Mouse (Mus musculus): ENCODE results near the gene Atg16l1.

Atg16l1 gene

DNA sequence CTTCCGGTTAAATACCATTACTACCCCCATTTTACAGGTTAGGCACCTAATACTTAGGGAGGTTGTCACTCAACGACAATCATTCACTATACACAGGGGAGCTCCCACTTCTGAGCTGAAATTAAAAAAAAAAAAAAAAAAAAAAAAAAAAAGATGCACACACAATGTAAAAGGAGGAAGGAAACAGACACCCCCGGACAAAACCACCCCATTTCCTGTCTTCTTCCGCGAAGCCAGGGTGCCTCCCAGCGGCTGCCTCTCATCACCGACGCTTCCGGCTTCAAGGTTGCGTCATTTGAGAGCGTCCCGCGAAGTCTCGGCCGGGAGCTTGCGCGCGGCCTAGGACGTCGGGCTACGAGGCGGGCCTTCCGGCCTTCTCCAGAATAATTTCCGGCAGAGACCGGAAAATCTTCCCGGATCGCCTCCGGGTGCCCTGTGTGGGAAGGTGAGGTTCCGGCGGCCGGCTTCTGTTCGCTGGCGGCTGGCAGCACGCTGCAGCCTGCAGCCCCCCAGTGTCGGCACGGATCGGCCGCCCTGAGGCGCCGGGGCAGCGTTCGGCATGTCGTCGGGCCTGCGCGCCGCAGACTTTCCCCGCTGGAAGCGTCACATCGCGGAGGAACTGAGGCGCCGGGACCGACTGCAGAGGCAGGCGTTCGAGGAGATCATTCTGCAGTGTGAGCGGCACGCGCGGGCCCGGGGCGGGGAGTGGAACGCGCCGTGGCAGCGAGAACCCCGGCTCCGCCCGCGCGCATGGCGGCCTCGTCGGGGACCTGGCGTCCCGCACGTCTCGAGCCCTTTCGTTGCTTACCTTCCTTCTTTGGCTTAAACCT, at the start of gene Atg16l1:
Gene Atg16l1 (plus strand): TSS at position 230 of the 830 bp plus-strand sequence.
- Histone ChIP-seq H3K9me3 (ENCODE audit: low read length) (no peaks in the 10 kb centered on the region), H3K4me3 (replicated peaks; ENCODE audit: low read length) (peak within 1 kb of the TSS; percentile 99), H3K36me3 (ENCODE audit: insufficient read depth, low read length) (peaks cover 36% of the 10 kb centered on the region), H3K27me3 (ENCODE audit: insufficient read depth, low read length) (peaks cover 4% of the 10 kb centered on the region; the same call in 1 of the 2 replicates), H3K4me1 (replicated peaks; ENCODE audit: low read depth, low read length) (peaks cover 28% of the 10 kb centered on the region)
- TF ChIP-seq NANOG (IDR thresholded peaks at IDR 0.05; ENCODE audit: borderline replicate concordance, low read length) (no peak), POU5F1 (IDR thresholded peaks at IDR 0.05; ENCODE audit: borderline replicate concordance, low read length) (no peak), CTCF (conservative IDR thresholded peaks at IDR 0.05; ENCODE audit: low read length) (no peak)

DNA sequence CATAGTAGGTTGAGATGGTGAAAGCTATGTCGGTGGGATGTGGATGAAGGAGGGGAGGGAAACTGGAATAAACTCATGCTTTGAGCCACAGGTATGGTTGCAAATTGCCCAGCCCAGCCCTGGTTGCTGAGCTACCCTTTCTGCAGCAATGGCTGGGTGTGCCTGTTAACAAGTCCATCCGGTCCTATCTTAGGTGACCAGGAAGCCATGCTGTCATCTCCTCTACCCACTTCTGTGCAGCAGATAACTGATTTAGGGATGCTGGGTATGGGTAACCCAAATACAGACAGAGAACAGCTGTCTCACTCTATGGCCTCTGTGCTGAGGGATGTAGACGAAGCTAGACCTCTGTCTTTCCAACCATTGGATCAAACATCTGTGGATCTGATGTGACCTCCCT, 49.3 kb upstream of the Atg16l1 start:
- H3K27me3 ChIP-seq (ENCODE audit: insufficient read depth, low read length), result no peaks in the 10 kb centered on the region
- TF ChIP-seq CTCF (conservative IDR thresholded peaks at IDR 0.05; ENCODE audit: low read length) (no peak), NANOG (IDR thresholded peaks at IDR 0.05; ENCODE audit: borderline replicate concordance, low read length) (no peak), POU5F1 (IDR thresholded peaks at IDR 0.05; ENCODE audit: borderline replicate concordance, low read length) (no peak)
- H3K9me3 ChIP-seq (ENCODE audit: low read length), result no peaks in the 10 kb centered on the region
- no peaks in the 10 kb centered on the region for H3K4me1 ChIP-seq (replicated peaks; ENCODE audit: low read depth, low read length)
- no peak overlapping the region for H3K4me3 ChIP-seq (replicated peaks; ENCODE audit: low read length)
- peaks cover 99% of the 10 kb centered on the region for H3K36me3 ChIP-seq (ENCODE audit: insufficient read depth, low read length)

DNA sequence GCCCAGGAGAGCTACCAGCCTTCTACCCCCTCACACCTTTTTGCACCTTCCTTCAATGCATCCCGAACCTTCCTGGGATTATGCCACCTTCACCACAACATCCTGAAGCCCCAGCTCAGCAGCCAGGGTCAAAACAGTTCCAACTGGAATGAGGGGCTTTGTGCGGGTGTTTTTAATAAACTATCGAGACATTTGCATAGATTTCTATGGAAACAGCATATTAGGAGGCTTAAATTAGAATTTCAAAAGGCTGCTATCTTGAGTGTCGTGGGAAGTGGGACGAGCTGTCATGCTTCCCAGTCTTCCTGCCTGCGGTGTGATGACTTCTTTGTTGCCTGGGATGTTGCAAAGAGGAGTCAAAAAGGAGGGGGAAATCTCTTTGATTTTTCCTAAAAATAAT, 46.6 kb upstream of the Atg16l1 start:
- TF ChIP-seq NANOG (IDR thresholded peaks at IDR 0.05; ENCODE audit: borderline replicate concordance, low read length) (no peak), POU5F1 (IDR thresholded peaks at IDR 0.05; ENCODE audit: borderline replicate concordance, low read length) (no peak), CTCF (conservative IDR thresholded peaks at IDR 0.05; ENCODE audit: low read length) (no peak)
- no peaks in the 10 kb centered on the region for H3K9me3 ChIP-seq (ENCODE audit: low read length)
- no peaks in the 10 kb centered on the region for H3K4me1 ChIP-seq (replicated peaks; ENCODE audit: low read depth, low read length)
- no peak overlapping the region for H3K4me3 ChIP-seq (replicated peaks; ENCODE audit: low read length)
- H3K36me3 ChIP-seq (ENCODE audit: insufficient read depth, low read length), result peaks cover 100% of the 10 kb centered on the region
- no peaks in the 10 kb centered on the region for H3K27me3 ChIP-seq (ENCODE audit: insufficient read depth, low read length)

DNA sequence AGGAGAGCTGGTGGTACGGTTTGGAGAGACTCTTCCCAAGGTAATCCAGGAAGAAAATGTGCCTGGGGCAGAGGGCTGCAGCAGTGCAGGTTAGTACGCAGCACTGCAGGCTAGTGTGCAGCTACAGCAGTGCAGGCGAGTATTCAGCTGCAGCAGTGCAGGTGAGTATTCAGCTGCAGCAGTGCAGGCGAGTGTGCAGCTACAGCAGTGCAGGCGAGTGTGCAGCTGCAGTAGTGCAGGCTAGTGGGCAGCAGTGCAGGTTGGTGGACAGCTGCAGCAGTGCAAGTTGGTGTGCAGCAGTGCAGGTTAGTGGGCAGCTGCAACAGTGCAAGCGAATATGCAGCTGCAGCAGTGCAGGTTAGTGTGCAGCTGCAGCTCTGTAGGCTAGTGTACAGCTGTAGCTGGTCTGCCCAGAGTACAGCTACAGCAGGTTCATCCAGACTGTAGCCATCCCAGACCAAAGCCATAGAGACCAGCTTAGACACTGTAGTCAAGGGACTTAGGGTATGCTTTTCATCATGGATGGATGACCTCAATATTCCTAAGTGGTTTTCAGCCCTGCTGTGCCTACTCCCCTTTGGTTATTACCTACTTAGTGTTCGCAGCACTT, 45.9 kb upstream of the Atg16l1 start:
- H3K27me3 ChIP-seq (ENCODE audit: insufficient read depth, low read length), result no peaks in the 10 kb centered on the region
- no peak overlapping the region for H3K4me3 ChIP-seq (replicated peaks; ENCODE audit: low read length)
- no peaks in the 10 kb centered on the region for H3K9me3 ChIP-seq (ENCODE audit: low read length)
- no peak for TF ChIP-seq NANOG (IDR thresholded peaks at IDR 0.05; ENCODE audit: borderline replicate concordance, low read length)
- no peak for TF ChIP-seq POU5F1 (IDR thresholded peaks at IDR 0.05; ENCODE audit: borderline replicate concordance, low read length)
- TF ChIP-seq CTCF (conservative IDR thresholded peaks at IDR 0.05; ENCODE audit: low read length), result no peak
- H3K36me3 ChIP-seq (ENCODE audit: insufficient read depth, low read length), result peaks cover 100% of the 10 kb centered on the region
- H3K4me1 ChIP-seq (replicated peaks; ENCODE audit: low read depth, low read length), result no peaks in the 10 kb centered on the region

DNA sequence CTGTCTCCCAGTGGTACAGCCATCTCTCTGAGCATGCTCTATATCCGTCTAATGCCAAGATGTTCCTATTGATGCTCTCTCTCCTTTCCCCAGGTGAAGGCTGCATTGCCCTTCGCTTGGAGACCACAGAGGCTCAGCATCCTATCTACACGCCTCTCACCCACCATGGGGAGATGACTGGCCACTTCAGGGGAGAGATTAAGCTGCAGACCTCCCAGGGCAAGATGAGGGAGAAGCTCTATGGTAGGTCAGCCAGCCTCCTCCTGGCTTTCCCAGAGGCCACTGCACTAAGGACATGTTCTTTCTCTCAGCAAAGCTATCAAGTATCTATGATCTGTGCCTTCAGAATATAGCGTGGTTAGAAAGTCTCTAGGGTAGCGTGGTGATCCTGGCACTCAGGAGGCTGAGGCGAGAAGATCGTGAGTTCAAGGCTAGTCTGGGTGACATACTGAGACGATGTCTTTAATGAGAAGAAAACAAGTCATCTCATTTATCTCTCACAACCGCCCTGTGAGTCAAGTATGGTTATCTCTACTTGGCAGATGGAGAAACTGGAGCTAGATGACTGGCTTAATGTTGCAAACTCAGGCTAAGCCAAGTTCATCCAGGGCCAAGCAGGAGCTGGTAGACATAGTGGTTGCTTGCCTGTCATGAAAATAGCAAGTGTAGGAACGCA, 43.6 kb upstream of the Atg16l1 start:
- peaks cover 100% of the 10 kb centered on the region for H3K36me3 ChIP-seq (ENCODE audit: insufficient read depth, low read length)
- no peaks in the 10 kb centered on the region for H3K9me3 ChIP-seq (ENCODE audit: low read length)
- H3K27me3 ChIP-seq (ENCODE audit: insufficient read depth, low read length), result no peaks in the 10 kb centered on the region
- H3K4me1 ChIP-seq (replicated peaks; ENCODE audit: low read depth, low read length), result peaks cover 3% of the 10 kb centered on the region; the same call in 1 of the 2 replicates
- no peak overlapping the region for H3K4me3 ChIP-seq (replicated peaks; ENCODE audit: low read length)
- TF ChIP-seq NANOG (IDR thresholded peaks at IDR 0.05; ENCODE audit: borderline replicate concordance, low read length) (no peak), POU5F1 (IDR thresholded peaks at IDR 0.05; ENCODE audit: borderline replicate concordance, low read length) (no peak), CTCF (conservative IDR thresholded peaks at IDR 0.05; ENCODE audit: low read length) (no peak)

DNA sequence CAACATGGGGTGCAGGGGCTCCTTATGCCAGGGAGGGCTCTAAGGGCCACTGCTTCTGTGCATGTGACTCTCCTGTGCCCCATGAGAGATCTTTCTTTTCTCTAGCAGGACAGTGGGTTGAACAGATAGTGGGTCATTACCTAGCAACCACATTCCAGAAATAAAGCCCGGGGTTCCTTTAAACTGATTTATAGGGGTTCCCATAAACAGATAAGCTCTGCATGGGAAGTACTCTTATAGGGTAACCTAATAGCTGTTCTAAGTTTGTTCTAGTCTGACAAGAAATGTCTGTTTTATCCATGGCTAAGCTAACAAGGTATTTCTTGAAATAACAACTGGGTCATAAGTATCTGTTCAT, 43.1 kb upstream of the Atg16l1 start:
- no peaks in the 10 kb centered on the region for H3K27me3 ChIP-seq (ENCODE audit: insufficient read depth, low read length)
- TF ChIP-seq CTCF (conservative IDR thresholded peaks at IDR 0.05; ENCODE audit: low read length), result no peak
- no peak for TF ChIP-seq NANOG (IDR thresholded peaks at IDR 0.05; ENCODE audit: borderline replicate concordance, low read length)
- TF ChIP-seq POU5F1 (IDR thresholded peaks at IDR 0.05; ENCODE audit: borderline replicate concordance, low read length), result no peak
- peaks cover 100% of the 10 kb centered on the region for H3K36me3 ChIP-seq (ENCODE audit: insufficient read depth, low read length)
- no peak overlapping the region for H3K4me3 ChIP-seq (replicated peaks; ENCODE audit: low read length)
- no peaks in the 10 kb centered on the region for H3K9me3 ChIP-seq (ENCODE audit: low read length)
- H3K4me1 ChIP-seq (replicated peaks; ENCODE audit: low read depth, low read length), result peaks cover 3% of the 10 kb centered on the region; the same call in 1 of the 2 replicates

DNA sequence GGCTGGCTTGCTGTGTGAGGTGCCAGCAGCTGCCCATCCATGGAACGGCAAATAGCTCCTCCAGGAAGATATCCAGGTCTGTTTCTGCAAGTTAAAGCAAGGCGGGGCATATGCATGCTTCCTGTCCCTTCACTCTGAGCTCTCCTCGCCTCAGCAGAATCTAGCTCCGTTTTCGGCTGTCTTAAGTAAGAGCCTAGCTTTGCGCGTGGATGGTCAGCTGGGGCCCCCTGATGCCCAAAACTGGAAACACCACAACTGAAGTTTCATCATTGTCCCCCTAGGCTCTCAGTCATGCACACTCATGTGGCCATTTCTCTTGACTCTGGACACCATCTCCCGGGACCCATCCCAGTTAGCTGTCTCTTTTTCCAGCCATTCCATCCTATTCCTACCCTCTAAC, 34.3 kb upstream of the Atg16l1 start:
- H3K4me1 ChIP-seq (replicated peaks; ENCODE audit: low read depth, low read length), result peaks cover 43% of the 10 kb centered on the region
- no peaks in the 10 kb centered on the region for H3K27me3 ChIP-seq (ENCODE audit: insufficient read depth, low read length)
- TF ChIP-seq POU5F1 (IDR thresholded peaks at IDR 0.05; ENCODE audit: borderline replicate concordance, low read length), result no peak
- TF ChIP-seq CTCF (conservative IDR thresholded peaks at IDR 0.05; ENCODE audit: low read length), result no peak
- TF ChIP-seq NANOG (IDR thresholded peaks at IDR 0.05; ENCODE audit: borderline replicate concordance, low read length), result no peak
- peaks cover 60% of the 10 kb centered on the region for H3K36me3 ChIP-seq (ENCODE audit: insufficient read depth, low read length)
- no peaks in the 10 kb centered on the region for H3K9me3 ChIP-seq (ENCODE audit: low read length)
- no peak overlapping the region for H3K4me3 ChIP-seq (replicated peaks; ENCODE audit: low read length)

DNA sequence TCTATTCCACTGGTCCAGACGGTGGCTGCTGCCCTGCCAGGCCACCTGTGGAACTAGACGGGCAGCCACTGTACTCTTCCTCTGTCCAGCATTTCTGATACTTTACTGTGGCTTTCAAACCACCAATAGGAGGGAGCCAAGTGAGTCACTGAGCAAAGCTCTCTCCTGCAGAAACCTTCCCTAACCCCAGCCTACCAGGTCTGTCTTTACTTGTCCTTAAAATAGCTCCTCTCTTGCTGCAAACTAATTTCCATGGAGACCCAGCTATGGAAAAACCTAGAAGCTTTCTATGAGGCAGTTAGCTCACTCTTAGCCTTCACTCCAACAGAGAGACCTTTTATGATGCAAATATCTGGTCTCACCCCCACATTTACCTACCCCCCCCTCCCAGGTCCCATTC, 33.6 kb upstream of the Atg16l1 start:
- no peak overlapping the region for H3K4me3 ChIP-seq (replicated peaks; ENCODE audit: low read length)
- H3K27me3 ChIP-seq (ENCODE audit: insufficient read depth, low read length), result no peaks in the 10 kb centered on the region
- TF ChIP-seq POU5F1 (IDR thresholded peaks at IDR 0.05; ENCODE audit: borderline replicate concordance, low read length) (no peak), NANOG (IDR thresholded peaks at IDR 0.05; ENCODE audit: borderline replicate concordance, low read length) (no peak), CTCF (conservative IDR thresholded peaks at IDR 0.05; ENCODE audit: low read length) (no peak)
- no peaks in the 10 kb centered on the region for H3K9me3 ChIP-seq (ENCODE audit: low read length)
- peaks cover 53% of the 10 kb centered on the region for H3K36me3 ChIP-seq (ENCODE audit: insufficient read depth, low read length)
- H3K4me1 ChIP-seq (replicated peaks; ENCODE audit: low read depth, low read length), result peaks cover 43% of the 10 kb centered on the region

Measured in E14TG2a.4 (cell line).